Mouse (Mus musculus) gonadal fat pad, adult 2 months (tissue): ENCODE measurements around the gene Magi1. TPM values are rescaled to one million over a fixed set of nuclear protein-coding genes. Genes with fewer than 3 reads are reported as not detected.
A peak's percentile ranks its signal among the peaks of the same experiment; 100 is the strongest.

Experiments used
- DNase-seq: peaks from one replicate; pipeline ENCODE4 v3.0.0-alpha.2; 2012; ENCODE audit warnings: low read depth
- polyA plus RNA-seq: library from polyadenylated mRNA; depleted of rRNA; stranded (reverse); fragments of >200 nt; gene quantifications from 2 replicates; pipeline ENCODE4 v1.2.3, GENCODE M21; 2012; rRNA removed

Gene Magi1
- 6.0 and 7.4 TPM in 2 replicates for polyA plus RNA-seq

- DNase-seq: no peak
Measured at GRCm38 (mm10) chr6:94283318-94284061, at the start of gene Magi1. Gene Magi1 (minus strand): TSS chr6:94283917.

- no peak for DNase-seq
Measured at GRCm38 (mm10) chr6:94327143-94327542, 43.4 kb upstream of the Magi1 start.

DNA sequence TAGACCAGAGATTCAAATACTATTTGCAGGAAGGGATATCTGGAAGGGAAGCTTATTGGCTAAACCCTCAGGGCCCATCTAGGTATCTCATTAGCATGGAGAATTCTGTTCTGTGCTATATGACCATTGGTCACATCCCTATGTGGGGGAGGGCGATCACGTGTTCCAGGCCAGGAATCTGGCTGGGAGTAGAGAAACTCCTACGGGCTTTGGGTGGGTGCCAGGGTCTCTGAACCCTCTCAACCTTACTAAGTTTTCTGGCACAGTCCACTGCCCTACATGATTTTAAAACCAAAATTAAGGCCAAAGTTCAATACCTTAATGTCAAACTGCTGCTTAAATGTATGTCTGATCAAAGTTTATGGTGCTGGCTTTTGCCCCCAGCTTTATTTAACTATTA is 33.2 kb upstream of the Magi1 start:
- DNase-seq: no peak

GRCm38 (mm10) chr6:94312285-94312684 is 28.6 kb upstream of the Magi1 start:
- DNase-seq: no peak

GRCm38 (mm10) chr6:94308498-94308897 is 24.8 kb upstream of the Magi1 start:
- no peak for DNase-seq

- no peak for DNase-seq
Measured at GRCm38 (mm10) chr6:94303512-94303911, 19.8 kb upstream of the Magi1 start.

GRCm38 (mm10) chr6:94301804-94302203 is 18.1 kb upstream of the Magi1 start:
- no peak for DNase-seq

DNA sequence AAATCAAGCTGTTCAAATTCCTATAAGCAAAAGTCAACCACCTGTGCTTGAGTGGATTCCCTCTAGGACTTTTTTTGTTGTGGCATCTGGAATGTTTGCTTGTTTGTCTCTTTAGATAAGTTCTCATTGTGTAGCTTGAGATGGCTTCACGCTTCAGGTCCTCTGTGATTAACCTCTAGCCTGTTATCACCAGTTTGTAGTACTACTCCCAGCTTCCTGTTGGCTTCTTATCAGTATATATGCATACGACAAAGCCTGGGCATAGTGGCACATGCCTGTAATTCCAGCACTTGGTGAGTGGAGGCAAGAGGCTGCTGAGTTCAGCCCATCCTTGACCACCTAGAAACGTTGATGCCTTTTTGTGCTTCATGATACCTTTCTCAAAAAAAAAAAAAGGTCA is 16.8 kb upstream of the Magi1 start:
- no peak for DNase-seq

DNA sequence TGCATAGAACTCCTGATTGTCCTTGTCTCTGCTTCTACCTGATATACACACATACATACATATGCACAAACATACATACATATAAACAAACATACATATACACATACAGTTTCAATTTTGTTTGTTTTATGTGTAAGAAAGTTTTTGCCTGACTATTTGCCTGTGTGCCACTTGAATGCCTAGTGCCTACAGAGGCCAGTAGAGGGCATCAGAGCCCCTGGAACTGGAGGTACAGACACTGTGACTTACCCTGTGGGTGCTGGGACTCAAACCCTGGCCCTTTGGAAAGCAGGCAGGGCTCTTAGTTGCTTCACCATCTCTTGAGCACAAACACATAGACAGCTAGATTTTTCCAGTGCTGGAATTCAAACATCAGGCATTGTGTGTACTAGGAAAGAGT is 3.7 kb upstream of the Magi1 start:
- no peak for DNase-seq

GRCm38 (mm10) chr6:94286555-94286954 is 2.8 kb upstream of the Magi1 start:
- DNase-seq: no peak

DNA sequence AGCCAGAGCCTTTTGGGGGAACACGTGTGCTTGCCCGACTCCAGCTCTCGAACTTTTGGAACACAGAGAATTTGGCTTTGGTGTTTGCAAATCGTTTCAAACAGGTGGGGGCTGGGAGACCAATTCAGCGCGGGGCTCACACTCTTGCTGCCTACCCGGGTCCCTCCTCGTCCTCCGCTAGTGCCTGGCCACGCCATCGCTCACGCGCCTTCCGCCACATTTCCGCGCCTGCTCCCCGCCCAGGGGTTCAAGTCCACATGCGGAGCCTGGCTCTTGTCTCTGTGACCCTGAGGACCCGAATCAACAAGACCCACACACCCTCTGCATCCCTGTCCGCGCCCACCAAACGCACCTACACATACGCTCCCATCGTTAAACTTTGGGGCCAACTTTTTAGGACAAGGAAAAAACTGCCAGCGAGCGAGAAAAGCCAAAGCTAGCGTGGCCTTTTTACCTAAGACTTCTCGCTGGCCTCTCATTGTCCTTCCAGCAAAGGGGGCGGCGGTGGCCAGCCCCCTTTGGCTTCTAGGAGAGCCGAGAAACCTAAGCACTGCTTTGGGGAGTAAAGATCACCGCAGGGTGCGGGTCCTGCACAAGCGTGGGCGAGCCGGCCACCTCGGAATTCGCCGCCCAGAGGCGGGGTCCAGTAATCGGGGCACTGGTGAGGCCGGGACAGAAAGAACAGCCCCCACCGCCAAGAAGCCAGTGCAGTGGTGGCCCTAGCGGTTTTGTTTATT is 540 bp upstream of the Magi1 start:
- no peak for DNase-seq

GRCm38 (mm10) chr6:94282301-94283241 is 1.1 kb downstream of the Magi1 start:
- DNase-seq: no peak

DNA sequence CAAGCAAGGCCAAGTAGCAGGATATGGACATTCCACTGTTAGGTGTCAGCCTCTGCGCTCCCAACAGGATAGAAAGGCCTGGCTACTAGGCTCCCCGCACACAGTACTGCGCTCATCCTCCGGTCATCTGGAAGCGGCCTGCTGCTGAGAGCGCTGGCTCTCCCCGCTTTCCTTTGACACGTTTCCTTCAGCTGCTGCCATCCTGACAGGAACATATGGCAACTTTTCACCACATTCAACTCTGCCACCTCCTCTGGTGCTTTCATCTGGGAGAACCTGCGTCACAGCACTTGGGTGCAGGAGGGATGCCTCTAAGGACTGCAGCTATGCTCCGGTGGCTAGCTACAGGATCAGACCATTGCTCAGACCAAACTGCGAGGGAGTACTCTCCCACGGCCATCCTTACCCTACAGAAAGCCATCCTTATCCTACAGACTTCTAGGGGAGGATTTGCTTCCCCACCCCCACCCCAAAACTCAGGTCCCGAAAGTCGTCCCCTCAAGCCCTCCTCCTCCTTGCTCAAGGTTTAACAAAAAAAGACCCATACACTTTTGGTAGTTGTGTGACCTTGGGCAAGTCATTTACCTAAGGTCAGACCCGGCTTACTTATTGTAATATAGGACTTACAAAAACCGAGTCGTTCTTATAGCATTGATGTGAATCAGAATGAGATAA is 2.0 kb downstream of the Magi1 start:
- DNase-seq: no peak

DNA sequence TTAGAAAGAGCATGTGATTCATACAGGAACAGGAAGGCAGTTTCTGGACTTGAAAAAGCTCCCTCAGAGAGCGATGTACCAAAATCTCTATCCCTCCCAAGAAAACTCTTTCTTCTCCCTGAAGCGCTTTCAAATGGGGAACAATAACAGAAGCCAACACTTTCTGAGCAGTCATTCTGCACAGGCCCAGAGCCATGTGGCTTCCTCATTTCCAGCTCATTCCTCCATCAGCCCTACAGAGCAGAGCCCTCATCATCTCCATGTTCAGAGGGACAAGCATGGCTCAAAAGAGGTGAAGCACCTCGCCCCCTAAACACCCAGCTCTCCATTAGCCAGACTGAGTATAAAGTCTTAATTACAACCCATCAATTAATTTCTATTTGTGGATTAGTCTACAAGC is 9.8 kb downstream of the Magi1 start:
- DNase-seq: no peak

DNA sequence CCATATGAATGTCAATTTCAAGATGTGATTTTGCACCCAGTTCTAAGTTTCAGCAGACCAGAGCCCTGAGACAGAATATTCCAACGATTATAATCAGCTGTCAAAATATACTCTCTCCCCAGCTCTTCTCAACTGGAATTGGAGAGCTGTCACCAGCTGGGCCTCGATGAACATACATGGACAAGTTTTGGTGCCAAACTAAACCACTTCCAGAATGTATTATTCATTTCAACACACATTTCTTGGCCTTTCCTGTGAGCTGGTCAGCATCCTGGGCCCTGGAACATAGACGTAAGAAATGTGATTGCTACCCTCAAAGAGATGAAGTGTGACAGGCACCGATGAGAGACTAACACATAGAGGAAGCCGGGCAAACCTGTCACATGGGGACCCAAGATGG is 13.7 kb downstream of the Magi1 start:
- no peak for DNase-seq

DNA sequence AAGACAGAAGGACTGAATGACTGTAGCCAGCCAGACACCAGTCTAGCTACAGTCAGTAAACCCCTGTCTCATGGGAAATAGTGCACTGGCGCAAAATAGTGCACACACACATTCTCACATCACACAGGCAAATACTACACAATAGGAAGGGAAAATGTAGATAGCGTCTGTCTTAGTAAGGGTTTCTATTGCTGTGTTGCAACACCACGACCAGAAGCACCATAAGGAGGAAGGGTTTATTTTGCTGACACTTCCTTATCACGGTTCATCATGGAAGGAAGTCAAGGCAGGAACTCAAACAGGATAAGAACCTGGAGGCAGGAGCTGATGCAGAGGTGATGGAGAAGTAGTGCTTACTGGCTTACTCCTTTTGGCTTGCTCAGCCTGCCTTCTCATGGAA is 14.5 kb downstream of the Magi1 start:
- no peak for DNase-seq

DNA sequence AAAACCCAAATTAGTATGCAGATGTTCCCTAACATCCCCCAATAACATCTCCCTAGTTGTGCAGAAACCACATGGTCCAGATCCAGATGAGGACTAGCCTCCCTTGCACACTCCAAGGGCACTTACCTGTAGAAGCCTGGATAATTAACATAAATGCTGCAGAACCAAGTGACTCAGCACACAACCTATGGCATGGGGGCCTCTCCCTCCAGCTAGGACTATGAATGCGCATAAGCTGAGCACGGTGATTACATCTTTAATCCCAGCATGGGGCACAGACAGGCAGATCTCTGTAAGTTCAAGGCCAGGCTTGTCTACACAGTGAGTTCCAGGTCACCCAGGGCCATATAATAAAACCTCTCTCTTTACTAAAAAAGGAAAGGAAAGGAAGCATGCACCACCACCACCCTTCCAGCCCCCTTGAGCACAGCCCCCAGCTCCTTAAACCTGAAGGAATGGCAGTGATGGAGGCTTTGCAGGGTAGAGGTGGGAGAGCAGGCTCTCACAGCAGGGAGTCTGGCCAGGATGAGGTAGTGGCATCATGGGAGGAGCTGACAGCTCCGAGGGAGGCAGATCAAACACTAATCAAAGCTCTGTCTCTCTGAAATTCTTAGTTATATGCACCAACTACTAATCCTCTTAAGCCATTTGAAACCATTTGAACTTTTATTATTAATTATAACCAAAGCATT is 18.3 kb downstream of the Magi1 start:
- DNase-seq: no peak

DNA sequence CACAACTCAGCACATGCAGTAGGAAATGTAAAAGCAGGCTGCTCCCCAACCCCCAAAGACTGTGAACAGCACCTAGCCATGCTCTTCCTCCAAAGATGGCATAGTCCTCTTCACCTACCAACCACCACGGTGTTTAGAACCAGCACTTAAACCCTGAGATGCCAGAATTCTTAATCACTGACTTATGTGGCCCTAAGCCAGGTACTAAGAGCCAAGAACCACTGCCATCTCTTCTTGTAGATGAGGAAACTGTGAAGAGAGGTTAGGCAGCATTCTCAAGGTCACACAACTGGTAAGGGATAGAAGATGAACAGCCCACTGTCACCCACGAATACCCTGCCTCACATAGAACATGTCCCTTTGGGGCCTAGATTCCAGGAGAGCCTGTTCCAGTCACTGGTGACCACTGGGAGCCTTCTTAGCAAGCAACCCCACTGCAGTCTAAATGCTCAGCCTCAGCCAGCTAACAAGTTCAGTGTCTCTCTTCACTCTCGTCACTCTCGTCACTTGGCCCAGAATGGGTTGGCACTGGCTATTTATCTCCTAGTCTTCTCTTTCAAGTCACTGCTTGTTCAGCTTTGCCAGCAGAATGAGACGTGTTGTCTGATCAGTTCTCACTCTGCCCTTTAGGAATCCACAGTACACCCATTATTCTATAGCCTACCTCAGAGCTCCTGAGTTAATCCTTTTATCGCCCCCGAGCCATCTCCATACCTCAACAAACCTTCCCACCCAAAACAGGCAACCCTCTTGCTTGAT is 19.4 kb downstream of the Magi1 start:
- peak; percentile 78 for DNase-seq

DNA sequence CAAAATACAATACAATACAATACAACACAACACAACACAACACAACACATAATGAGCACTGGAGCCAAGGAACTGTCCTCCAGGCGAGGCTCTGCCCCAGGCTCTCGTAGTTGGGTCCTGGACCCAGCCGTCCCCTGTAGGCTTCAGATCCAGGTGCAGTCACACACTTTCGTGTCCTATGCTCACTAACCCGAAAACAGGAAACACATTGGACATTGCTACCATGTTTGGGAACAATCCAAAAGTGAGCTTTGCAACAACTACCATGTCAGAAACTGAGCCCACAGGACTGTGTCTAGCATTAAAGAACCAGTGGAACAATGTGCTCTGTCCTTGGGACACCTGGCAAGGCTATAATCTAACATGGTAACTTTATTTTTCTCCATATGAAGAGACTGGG is 22.9 kb downstream of the Magi1 start:
- DNase-seq: no peak

DNA sequence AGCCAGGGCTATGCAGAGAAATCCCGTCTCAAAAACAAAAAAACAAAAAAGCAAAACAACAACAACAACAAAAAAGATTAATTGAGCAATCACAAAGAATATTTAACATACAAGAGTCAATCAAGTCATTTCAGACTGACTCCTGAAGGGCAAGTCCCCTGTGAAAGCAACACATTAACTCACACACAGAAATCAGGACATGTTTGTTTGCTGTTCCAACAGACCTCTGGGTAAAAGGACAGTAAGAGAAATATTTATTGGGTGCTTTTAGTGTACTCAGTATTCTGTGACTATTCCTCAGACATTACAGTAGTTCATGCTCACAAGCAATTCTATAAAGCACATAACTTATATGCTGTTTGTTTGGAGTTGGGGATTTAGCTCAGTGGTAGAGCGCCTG is 23.7 kb downstream of the Magi1 start:
- no peak for DNase-seq
